Mouse (Mus musculus) Patski (cell line): ENCODE data around the gene Gm4969. TPM values are rescaled to one million over a fixed set of nuclear protein-coding genes. Genes with fewer than 3 reads are reported as not detected.

ENCODE experiments used
- ATAC-seq: fragments of 100-300 bp; one replicate; pipeline ENCODE4 v1.8.0; 2021
- CTCF ChIA-PET: fragments of 350-600 bp; sonication (Branson Sonifier 250); formaldehyde crosslinking; loops from one replicate; lab custom pipeline; 2022; ENCODE audit warnings: inconsistent platforms; lab: Charles Lee
- POLR2A ChIA-PET: fragments of 350-600 bp; sonication (Branson Sonifier 250); formaldehyde crosslinking; loops from one replicate; lab custom pipeline; 2022; ENCODE audit warnings: antibody characterized with exemption, inconsistent platforms; lab: Charles Lee
- DNase-seq: peaks from one replicate; pipeline ENCODE4 v3.0.0-alpha.2; 2011; ENCODE audit warnings: low read depth, low spot score
- H3K27me3 ChIP-seq: fragments of 371-371 bp; one replicate; pipeline ENCODE4 v1.5.1; 2021
- CTCF ChIP-seq: fragments of 100-300 bp; IDR thresholded peaks from one replicate; pipeline ENCODE4 v1.5.1; 2021
- in situ Hi-C: fragments of 300-500 bp; cut with MboI; formaldehyde crosslinking; loops from 3 replicates; pipeline ENCODE4 v1.11.1; 2018; ENCODE audit warnings: low pct_unique_long_range_greater_than_20kb, mixed read lengths
- polyA plus RNA-seq: library from polyadenylated mRNA; unstranded; gene quantifications from one replicate; pipeline ENCODE4 v1.2.3, GENCODE M21; 2021

Gene Gm4969
- polyA plus RNA-seq, 1 experiment from 2014 or later = 0.03 TPM

GRCm38 (mm10) chr7:19067063-19067462, 51.1 kb downstream of the Gm4969 start:
- H3K27me3 ChIP-seq = peaks cover 9% of the 10 kb centered on the region
- POLR2A ChIA-PET = no interaction called here
- ATAC-seq = peak; percentile 17
- no peak for DNase-seq
- in situ Hi-C loops = no loop called here
- CTCF ChIA-PET = interaction anchor here (0.8 kb wide), 1 partner anchor 88 kb away, joined by 3 read pairs; no protein-coding TSS in a partner anchor
- no peak for TF ChIP-seq CTCF

GRCm38 (mm10) chr7:19065896-19066295, 52.3 kb downstream of the Gm4969 start:
- in situ Hi-C loops = no loop called here
- ChIA-PET CTCF (interaction anchor here (1.0 kb wide), 1 partner anchor 10 kb away, joined by 4 read pairs; no protein-coding TSS in a partner anchor), POLR2A (no interaction called here)
- peaks cover 9% of the 10 kb centered on the region for H3K27me3 ChIP-seq
- ATAC-seq (no peak), DNase-seq (no peak)
- TF ChIP-seq CTCF = no peak

- H3K27me3 ChIP-seq = no peaks in the 10 kb centered on the region
- ChIA-PET CTCF (interaction anchor here (1.3 kb wide), 1 partner anchor 21 kb away, joined by 4 read pairs; no protein-coding TSS in a partner anchor), POLR2A (no interaction called here)
- in situ Hi-C loops = no loop called here
- no peak for ATAC-seq
- TF ChIP-seq CTCF = no peak
- no peak for DNase-seq
Measured at GRCm38 (mm10) chr7:19057405-19057804, 60.8 kb downstream of the Gm4969 start.

GRCm38 (mm10) chr7:19055108-19055507, 63.1 kb downstream of the Gm4969 start:
- DNase-seq = no peak
- CTCF ChIA-PET = no interaction called here
- POLR2A ChIA-PET = no interaction called here
- no peak for TF ChIP-seq CTCF
- ATAC-seq = no peak
- in situ Hi-C loops = no loop called here
- H3K27me3 ChIP-seq = no peaks in the 10 kb centered on the region

- DNase-seq = no peak
- ATAC-seq = no peak
- no peak for TF ChIP-seq CTCF
- CTCF ChIA-PET = interaction anchor here (1.3 kb wide), 1 partner anchor 9 kb away, joined by 3 read pairs; no protein-coding TSS in a partner anchor
- in situ Hi-C loops = no loop called here
- no peaks in the 10 kb centered on the region for H3K27me3 ChIP-seq
- POLR2A ChIA-PET = no interaction called here
Measured at GRCm38 (mm10) chr7:19054777-19055076, 63.4 kb downstream of the Gm4969 start.

- in situ Hi-C loops = no loop called here
- ATAC-seq = no peak
- ChIA-PET POLR2A (no interaction called here), CTCF (interaction anchor here (1.3 kb wide), 1 partner anchor 9 kb away, joined by 3 read pairs; no protein-coding TSS in a partner anchor)
- no peak for TF ChIP-seq CTCF
- H3K27me3 ChIP-seq = no peaks in the 10 kb centered on the region
- DNase-seq = no peak
Measured at GRCm38 (mm10) chr7:19054047-19054776, 64.0 kb downstream of the Gm4969 start, which contains the start of gene Rsph6a. Gene Rsph6a (plus strand): TSS chr7:19054690.

- no peak for ATAC-seq
- no peak for TF ChIP-seq CTCF
- no peak for DNase-seq
- in situ Hi-C loops = no loop called here
- POLR2A ChIA-PET = interaction anchor here (1.7 kb wide), 1 partner anchor 9 kb away, joined by 5 read pairs; no protein-coding TSS in a partner anchor
- CTCF ChIA-PET = no interaction called here
- H3K27me3 ChIP-seq = no peaks in the 10 kb centered on the region
Measured at GRCm38 (mm10) chr7:19053136-19053532, 65.0 kb downstream of the Gm4969 start.

GRCm38 (mm10) chr7:19052345-19053135, 65.6 kb downstream of the Gm4969 start:
- ATAC-seq (no peak), DNase-seq (no peak)
- in situ Hi-C loops = no loop called here
- H3K27me3 ChIP-seq = no peaks in the 10 kb centered on the region
- CTCF ChIA-PET = no interaction called here
- POLR2A ChIA-PET = interaction anchor here (1.7 kb wide), 1 partner anchor 8 kb away, joined by 5 read pairs; no protein-coding TSS in a partner anchor
- no peak for TF ChIP-seq CTCF

GRCm38 (mm10) chr7:19051161-19051560, 67.0 kb downstream of the Gm4969 start:
- in situ Hi-C loops = no loop called here
- POLR2A ChIA-PET = no interaction called here
- CTCF ChIA-PET = no interaction called here
- DNase-seq (no peak), ATAC-seq (no peak)
- H3K27me3 ChIP-seq = no peaks in the 10 kb centered on the region
- no peak for TF ChIP-seq CTCF

- ChIA-PET POLR2A (no interaction called here), CTCF (no interaction called here)
- no peak for TF ChIP-seq CTCF
- in situ Hi-C loops = no loop called here
- DNase-seq (no peak), ATAC-seq (no peak)
- H3K27me3 ChIP-seq = no peaks in the 10 kb centered on the region
Measured at GRCm38 (mm10) chr7:19050172-19050571, 68.0 kb downstream of the Gm4969 start.

- ChIA-PET CTCF (interaction anchor here (0.8 kb wide), 1 partner anchor 15 kb away, joined by 3 read pairs; no protein-coding TSS in a partner anchor), POLR2A (no interaction called here)
- no peak for TF ChIP-seq CTCF
- in situ Hi-C loops = no loop called here
- DNase-seq (no peak), ATAC-seq (no peak)
- no peaks in the 10 kb centered on the region for H3K27me3 ChIP-seq
Measured at GRCm38 (mm10) chr7:19049252-19049651, 68.9 kb downstream of the Gm4969 start.

Other genes starting within 250 kb of the Gm4969 start
- 0.33 TPM for gene Pglyrp1, start 247.0 kb downstream of the Gm4969 start, polyA plus RNA-seq
- gene Ccdc61, start 208.0 kb downstream of the Gm4969 start, polyA plus RNA-seq = 23.7 TPM
- 0.19 TPM for gene Nova2, start 192.5 kb downstream of the Gm4969 start, polyA plus RNA-seq
- gene Nanos2, start 131.0 kb downstream of the Gm4969 start, polyA plus RNA-seq = not detected
- gene Mypop, start 127.1 kb downstream of the Gm4969 start, polyA plus RNA-seq = 15.3 TPM
- gene Irf2bp1, start 114.3 kb downstream of the Gm4969 start, polyA plus RNA-seq = 31.5 TPM
- 0.09 TPM for gene Foxa3, start 94.8 kb downstream of the Gm4969 start, polyA plus RNA-seq
- 104 TPM for gene Sympk, start 94.0 kb downstream of the Gm4969 start, polyA plus RNA-seq
- gene Rsph6a, start 63.7 kb downstream of the Gm4969 start, polyA plus RNA-seq = not detected
- 73.4 TPM for gene Dmwd, start 42.1 kb downstream of the Gm4969 start, polyA plus RNA-seq
- gene Dmpk, start 34.5 kb downstream of the Gm4969 start, polyA plus RNA-seq = 154 TPM
- gene Six5, start 23.8 kb downstream of the Gm4969 start, polyA plus RNA-seq = 12.6 TPM
- 13.0 TPM for gene Fbxo46, start 1.5 kb upstream of the Gm4969 start, polyA plus RNA-seq
- 15.8 TPM for gene Qpctl, start 30.9 kb upstream of the Gm4969 start, polyA plus RNA-seq
- gene Snrpd2, start 31.4 kb upstream of the Gm4969 start, polyA plus RNA-seq = 108 TPM
- 0.08 TPM for gene Gipr, start 47.8 kb upstream of the Gm4969 start, polyA plus RNA-seq
- 73.6 TPM for gene Eml2, start 58.1 kb upstream of the Gm4969 start, polyA plus RNA-seq
- gene Gpr4, start 94.2 kb upstream of the Gm4969 start, polyA plus RNA-seq = 0.19 TPM
- 39.2 TPM for gene Opa3, start 110.0 kb upstream of the Gm4969 start, polyA plus RNA-seq
- 142 TPM for gene Vasp, start 153.4 kb upstream of the Gm4969 start, polyA plus RNA-seq
- gene Ppm1n, start 161.7 kb upstream of the Gm4969 start, polyA plus RNA-seq = 0.14 TPM
- gene Rtn2, start 164.3 kb upstream of the Gm4969 start, polyA plus RNA-seq = 4.0 TPM
- gene Fosb, start 191.7 kb upstream of the Gm4969 start, polyA plus RNA-seq = 72.9 TPM
- gene Ercc1, start 226.4 kb upstream of the Gm4969 start, polyA plus RNA-seq = 40.9 TPM
- 16.6 TPM for gene Cd3eap, start 241.1 kb upstream of the Gm4969 start, polyA plus RNA-seq
- 11.9 TPM for gene Ppp1r13l, start 241.4 kb upstream of the Gm4969 start, polyA plus RNA-seq